Mouse (Mus musculus) erythroblast, adult 5-6 weeks (primary cell): Measurements from ENCODE around the gene Plpp1. TPM values are rescaled to one million over a fixed set of nuclear protein-coding genes. Genes with fewer than 3 reads are reported as not detected.

ENCODE experiments used
- ATAC-seq: replicated peaks from 2 replicates; pipeline ENCODE4 v1.8.0; 2016; ENCODE audit warnings: moderate number of reproducible peaks, mild to moderate bottlenecking, moderate TSS enrichment, inconsistent platforms; ENCODE audit not compliant: poor library complexity, low FRiP score, severe bottlenecking
- total RNA-seq, 2 experiments: library from RNA; stranded (forward) in 1 of 2; stranded (reverse) in 1 of 2; fragments of 150-400 nt in 1 of 2; fragments of 200-764, 138-1000 nt in 1 of 2; gene quantifications; 2 replicates each; pipeline versions ENCODE4 v1.2.3 to v1.2.4; 2015 to 2017; ENCODE audit warnings: low replicate concordance in 2 of 2

Plpp1 gene
- 89.2 and 96.3 TPM in 2 replicates for total RNA-seq (2015; ENCODE audit: low replicate concordance)
- 68.1 and 85.5 TPM in 2 replicates for total RNA-seq (2017; ENCODE audit: low replicate concordance)

- peak; percentile 91 for ATAC-seq
Observed at GRCm38 (mm10) chr13:112800597-112801380, at the start of gene Plpp1. TSS of gene Plpp1 (plus strand) at chr13:112800792.

GRCm38 (mm10) chr13:112751454-112752308, 48.9 kb upstream of the Plpp1 start:
- peak; percentile 46 for ATAC-seq

- ATAC-seq: no peak
Observed at GRCm38 (mm10) chr13:112752309-112752975, 48.1 kb upstream of the Plpp1 start.

GRCm38 (mm10) chr13:112753522-112753921, 47.1 kb upstream of the Plpp1 start:
- ATAC-seq: no peak

- ATAC-seq: no peak
Observed at GRCm38 (mm10) chr13:112754871-112755270, 45.7 kb upstream of the Plpp1 start.

GRCm38 (mm10) chr13:112755507-112756010, 45.0 kb upstream of the Plpp1 start:
- no peak for ATAC-seq

- ATAC-seq: no peak
Observed at GRCm38 (mm10) chr13:112757395-112757794, 43.2 kb upstream of the Plpp1 start.

GRCm38 (mm10) chr13:112758546-112759090, 42.0 kb upstream of the Plpp1 start:
- no peak for ATAC-seq

- no peak for ATAC-seq
Observed at GRCm38 (mm10) chr13:112759364-112759763, 41.2 kb upstream of the Plpp1 start.

- ATAC-seq: no peak
Observed at GRCm38 (mm10) chr13:112759777-112760537, 40.6 kb upstream of the Plpp1 start.

- ATAC-seq: no peak
Observed at GRCm38 (mm10) chr13:112760538-112760881, 40.1 kb upstream of the Plpp1 start.

GRCm38 (mm10) chr13:112761787-112762186, 38.8 kb upstream of the Plpp1 start:
- ATAC-seq: no peak

GRCm38 (mm10) chr13:112762548-112762947, 38.0 kb upstream of the Plpp1 start:
- no peak for ATAC-seq

- ATAC-seq: peak; percentile 74
Observed at GRCm38 (mm10) chr13:112763531-112764091, 37.0 kb upstream of the Plpp1 start.

GRCm38 (mm10) chr13:112764556-112764955, 36.0 kb upstream of the Plpp1 start:
- no peak for ATAC-seq

GRCm38 (mm10) chr13:112765654-112766053, 34.9 kb upstream of the Plpp1 start:
- ATAC-seq: 0 out of 2 replicates have a peak, but pooled peaks have one; percentile 33

- ATAC-seq: 0 out of 2 replicates have a peak, but pooled peaks have one; percentile 22
Observed at GRCm38 (mm10) chr13:112770528-112771328, 29.9 kb upstream of the Plpp1 start.
